25 mouse cellular contexts compared by ENCODE assay signal in genomic region chr1:51386874-51387273, GRCm38 (mm10).
"Had no signal": no experiment of that assay in that cellular context is flagged by ENCODE, and none has a peak within 500 bp of the region (broad histone marks: within the 10 kb centered on the region; RNA-seq: fewer than 3 reads in every experiment).

No protein-coding gene starts in this region.

- H3K9me3 ChIP-seq: heart, embryonic 10.5 days; heart, embryonic 12.5 days; hindbrain, embryonic 10.5 days; hindbrain, embryonic 12.5 days; intestine, embryonic 15.5 days; limb, embryonic 15.5 days; liver, embryonic 12.5 days had no signal

- H3K27ac ChIP-seq: heart, embryonic 10.5 days; hindbrain, embryonic 10.5 days; hindbrain, embryonic 12.5 days; hindbrain, embryonic 14.5 days; intestine, embryonic 15.5 days; layer of hippocampus, adult 2 months; limb, embryonic 13.5 days; limb, embryonic 15.5 days; liver, embryonic 12.5 days; liver, embryonic 14.5 days had no signal

- ATAC-seq: hindbrain, embryonic 16.5 days; inflammation-experienced regulatory T-cells, adult 6 months; intestine, embryonic 15.5 days; liver, embryonic 12.5 days had no signal

- H3K27me3 ChIP-seq: heart, embryonic 12.5 days; hindbrain, embryonic 12.5 days; intestine, embryonic 15.5 days; limb, embryonic 13.5 days; limb, embryonic 15.5 days; liver, embryonic 12.5 days had no signal

- H3K9ac ChIP-seq: heart, embryonic 12.5 days; hindbrain, embryonic 12.5 days; hindbrain, embryonic 14.5 days; intestine, embryonic 15.5 days; limb, embryonic 13.5 days; limb, embryonic 15.5 days; liver, embryonic 12.5 days; liver, embryonic 14.5 days had no signal

- H3K4me1 ChIP-seq: heart, embryonic 10.5 days; heart, embryonic 12.5 days; hindbrain, embryonic 10.5 days; hindbrain, embryonic 12.5 days; intestine, embryonic 15.5 days; limb, embryonic 15.5 days; liver, embryonic 12.5 days had no signal

- H3K36me3 ChIP-seq: heart, embryonic 10.5 days; heart, embryonic 12.5 days; hindbrain, embryonic 10.5 days; hindbrain, embryonic 12.5 days; intestine, embryonic 15.5 days; limb, embryonic 13.5 days; limb, embryonic 15.5 days; liver, embryonic 12.5 days had no signal

- DNase-seq: gastrocnemius, postnatal 10 days; gastrocnemius, postnatal 25 days; heart, adult 18-20 months; heart, postnatal 10 days; heart, postnatal 4 days; kidney, adult 18-20 months; kidney, adult 8-10 months; kidney, postnatal 10 days; kidney, postnatal 25 days; kidney, postnatal 4 days; layer of hippocampus, postnatal 36 days; left cerebral cortex, postnatal 4 days had no signal

- H3K4me2 ChIP-seq: heart, embryonic 12.5 days; hindbrain, embryonic 12.5 days; hindbrain, embryonic 14.5 days; intestine, embryonic 15.5 days; limb, embryonic 13.5 days; limb, embryonic 15.5 days; liver, embryonic 12.5 days had no signal

- H3K4me3 ChIP-seq: heart, embryonic 10.5 days; heart, embryonic 12.5 days; hindbrain, embryonic 10.5 days; hindbrain, embryonic 12.5 days; intestine, embryonic 15.5 days; layer of hippocampus, adult 2 months; limb, embryonic 13.5 days; limb, embryonic 15.5 days; liver, embryonic 12.5 days had no signal
